Mouse (Mus musculus): ENCODE measurements around the gene Arid5b. TPM values are rescaled to one million over a fixed set of nuclear protein-coding genes. Genes with fewer than 3 reads are reported as not detected.

The Arid5b gene
- total RNA-seq, 1 experiment from 2014 or later: 18.8 TPM

GRCm38 (mm10) chr10:68179339-68179738 is 99.2 kb downstream of the Arid5b start:
- no peak for ATAC-seq (replicated peaks; ENCODE audit: insufficient number of reproducible peaks, low FRiP score, low TSS enrichment, poor library complexity, severe bottlenecking)

- no peak for ATAC-seq (replicated peaks; ENCODE audit: insufficient number of reproducible peaks, low FRiP score, low TSS enrichment, poor library complexity, severe bottlenecking)
Observed at GRCm38 (mm10) chr10:68177697-68178485, 100.6 kb downstream of the Arid5b start.

- no peak for ATAC-seq (replicated peaks; ENCODE audit: insufficient number of reproducible peaks, low FRiP score, low TSS enrichment, poor library complexity, severe bottlenecking)
Observed at GRCm38 (mm10) chr10:68175811-68176210, 102.7 kb downstream of the Arid5b start.

- ATAC-seq (replicated peaks; ENCODE audit: insufficient number of reproducible peaks, low FRiP score, low TSS enrichment, poor library complexity, severe bottlenecking): no peak
Observed at GRCm38 (mm10) chr10:68173634-68174033, 104.9 kb downstream of the Arid5b start.

GRCm38 (mm10) chr10:68172906-68173305 is 105.6 kb downstream of the Arid5b start:
- ATAC-seq (replicated peaks; ENCODE audit: insufficient number of reproducible peaks, low FRiP score, low TSS enrichment, poor library complexity, severe bottlenecking): no peak

GRCm38 (mm10) chr10:68171974-68172373 is 106.6 kb downstream of the Arid5b start:
- ATAC-seq (replicated peaks; ENCODE audit: insufficient number of reproducible peaks, low FRiP score, low TSS enrichment, poor library complexity, severe bottlenecking): no peak

GRCm38 (mm10) chr10:68168613-68169012 is 109.9 kb downstream of the Arid5b start:
- ATAC-seq (replicated peaks; ENCODE audit: insufficient number of reproducible peaks, low FRiP score, low TSS enrichment, poor library complexity, severe bottlenecking): no peak

- ATAC-seq (replicated peaks; ENCODE audit: insufficient number of reproducible peaks, low FRiP score, low TSS enrichment, poor library complexity, severe bottlenecking): no peak
Observed at GRCm38 (mm10) chr10:68168141-68168540, 110.4 kb downstream of the Arid5b start.

GRCm38 (mm10) chr10:68167118-68167517 is 111.4 kb downstream of the Arid5b start:
- ATAC-seq (replicated peaks; ENCODE audit: insufficient number of reproducible peaks, low FRiP score, low TSS enrichment, poor library complexity, severe bottlenecking): no peak

GRCm38 (mm10) chr10:68166695-68167086 is 111.8 kb downstream of the Arid5b start:
- no peak for ATAC-seq (replicated peaks; ENCODE audit: insufficient number of reproducible peaks, low FRiP score, low TSS enrichment, poor library complexity, severe bottlenecking)

- no peak for ATAC-seq (replicated peaks; ENCODE audit: insufficient number of reproducible peaks, low FRiP score, low TSS enrichment, poor library complexity, severe bottlenecking)
Observed at GRCm38 (mm10) chr10:68165709-68166694, 112.5 kb downstream of the Arid5b start.

GRCm38 (mm10) chr10:68164723-68165706 is 113.5 kb downstream of the Arid5b start:
- ATAC-seq (replicated peaks; ENCODE audit: insufficient number of reproducible peaks, low FRiP score, low TSS enrichment, poor library complexity, severe bottlenecking): no peak

- no peak for ATAC-seq (replicated peaks; ENCODE audit: insufficient number of reproducible peaks, low FRiP score, low TSS enrichment, poor library complexity, severe bottlenecking)
Observed at GRCm38 (mm10) chr10:68164137-68164536, 114.4 kb downstream of the Arid5b start.

- no peak for ATAC-seq (replicated peaks; ENCODE audit: insufficient number of reproducible peaks, low FRiP score, low TSS enrichment, poor library complexity, severe bottlenecking)
Observed at GRCm38 (mm10) chr10:68159759-68160158, 118.8 kb downstream of the Arid5b start.

- no peak for ATAC-seq (replicated peaks; ENCODE audit: insufficient number of reproducible peaks, low FRiP score, low TSS enrichment, poor library complexity, severe bottlenecking)
Observed at GRCm38 (mm10) chr10:68158555-68158954, 120.0 kb downstream of the Arid5b start.

- ATAC-seq (replicated peaks; ENCODE audit: insufficient number of reproducible peaks, low FRiP score, low TSS enrichment, poor library complexity, severe bottlenecking): no peak
Observed at GRCm38 (mm10) chr10:68157511-68157910, 121.0 kb downstream of the Arid5b start.

GRCm38 (mm10) chr10:68156646-68157245 is 121.8 kb downstream of the Arid5b start:
- no peak for ATAC-seq (replicated peaks; ENCODE audit: insufficient number of reproducible peaks, low FRiP score, low TSS enrichment, poor library complexity, severe bottlenecking)

- no peak for ATAC-seq (replicated peaks; ENCODE audit: insufficient number of reproducible peaks, low FRiP score, low TSS enrichment, poor library complexity, severe bottlenecking)
Observed at GRCm38 (mm10) chr10:68156159-68156558, 122.4 kb downstream of the Arid5b start.

Measured in monocyte, adult 5-6 weeks (primary cell).